Mouse (Mus musculus) kidney, adult 9 months (tissue): ENCODE results near the gene Txn1.

Experiments used
- DNase-seq: peaks from one replicate; pipeline ENCODE4 v3.0.0; 2022

Txn1 gene

DNA sequence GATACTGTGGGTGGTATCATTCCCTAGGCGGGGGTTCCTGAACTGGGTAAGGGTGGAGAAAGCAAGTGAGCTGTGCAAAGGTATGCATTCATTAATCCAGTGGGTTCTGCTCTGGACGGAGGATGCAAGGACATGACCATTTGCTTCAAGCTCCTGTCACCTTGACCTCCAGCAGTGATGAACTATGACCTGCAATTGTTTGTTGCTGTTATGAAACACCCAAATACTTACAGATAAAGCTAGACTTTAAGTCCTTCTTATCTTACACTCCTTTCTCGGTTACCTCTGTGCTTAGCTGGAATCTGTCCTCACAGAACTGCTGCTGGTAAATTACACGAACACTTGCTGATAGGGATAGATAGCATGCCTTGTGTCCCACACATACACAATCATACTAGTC is 15.6 kb downstream of the Txn1 start:
- DNase-seq: no peak

DNA sequence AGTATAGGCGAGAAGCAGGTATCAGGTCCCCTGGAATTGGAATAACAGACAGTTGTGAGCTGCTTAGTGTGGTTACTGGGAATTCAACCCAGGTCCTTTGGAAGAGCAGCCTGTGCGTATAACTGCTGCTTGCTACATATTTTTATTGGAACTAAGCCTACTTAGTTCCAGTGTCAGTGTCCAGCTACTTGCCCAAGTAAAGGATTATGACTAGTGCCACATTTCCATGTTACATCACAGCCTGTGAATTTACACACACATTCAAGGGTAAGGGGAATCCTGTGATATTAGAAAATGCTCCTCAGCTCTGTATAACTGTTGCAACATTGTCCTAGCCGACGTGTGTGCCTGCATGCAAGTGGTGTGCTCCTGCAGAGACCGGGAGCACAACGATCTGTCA is 18.9 kb downstream of the Txn1 start:
- no peak for DNase-seq

DNA sequence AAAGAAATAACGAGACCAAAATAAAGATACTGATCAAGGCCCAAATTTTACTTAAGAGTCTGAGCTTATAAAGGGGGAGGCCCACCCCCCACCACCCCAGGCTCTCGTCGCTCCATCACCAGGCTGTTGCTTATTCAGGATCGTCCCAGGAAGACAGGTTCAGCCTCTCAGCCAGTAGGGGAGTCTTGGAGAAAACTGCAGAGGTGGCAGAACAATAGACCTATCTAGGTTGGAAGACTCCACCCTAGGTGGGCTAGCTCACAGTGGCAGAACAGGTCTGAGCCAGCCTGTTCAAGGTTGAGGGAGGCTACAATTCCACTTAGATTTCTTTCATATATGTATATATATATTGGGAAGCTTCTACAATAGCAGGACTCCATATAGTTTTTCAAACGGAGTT is 22.0 kb downstream of the Txn1 start:
- DNase-seq: no peak

GRCm38 (mm10) chr4:57930559-57931170 is 25.5 kb downstream of the Txn1 start:
- DNase-seq: no peak

GRCm38 (mm10) chr4:57927464-57928205 is 28.6 kb downstream of the Txn1 start:
- peak; percentile 68 for DNase-seq

DNA sequence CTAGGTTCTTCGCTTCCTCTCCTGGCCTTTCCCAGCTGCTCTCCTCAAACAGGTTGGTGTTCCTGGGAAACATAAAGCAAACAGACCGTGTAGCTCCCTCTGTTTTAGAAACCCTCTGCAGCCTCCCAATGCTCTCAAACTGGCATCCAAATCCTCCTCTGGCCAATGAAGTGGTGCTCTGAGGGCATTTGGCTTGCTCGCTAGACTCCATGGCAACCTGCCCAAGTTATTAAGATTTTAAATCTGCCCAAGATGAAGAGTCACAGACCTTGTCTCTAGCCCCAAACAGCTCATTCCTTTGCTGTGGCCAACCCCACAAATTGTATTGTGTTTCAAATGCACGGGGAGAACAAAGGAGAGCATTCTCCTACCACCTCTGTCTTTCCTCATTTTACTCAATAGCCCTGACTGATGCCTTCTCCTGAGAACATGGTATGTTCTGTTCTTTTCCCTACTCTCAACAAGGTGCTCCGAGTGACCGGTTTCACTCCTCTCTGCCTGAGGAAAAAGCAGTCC is 31.6 kb downstream of the Txn1 start:
- no peak for DNase-seq

- DNase-seq: no peak
Measured at GRCm38 (mm10) chr4:57922171-57922570, 34.0 kb downstream of the Txn1 start.

DNA sequence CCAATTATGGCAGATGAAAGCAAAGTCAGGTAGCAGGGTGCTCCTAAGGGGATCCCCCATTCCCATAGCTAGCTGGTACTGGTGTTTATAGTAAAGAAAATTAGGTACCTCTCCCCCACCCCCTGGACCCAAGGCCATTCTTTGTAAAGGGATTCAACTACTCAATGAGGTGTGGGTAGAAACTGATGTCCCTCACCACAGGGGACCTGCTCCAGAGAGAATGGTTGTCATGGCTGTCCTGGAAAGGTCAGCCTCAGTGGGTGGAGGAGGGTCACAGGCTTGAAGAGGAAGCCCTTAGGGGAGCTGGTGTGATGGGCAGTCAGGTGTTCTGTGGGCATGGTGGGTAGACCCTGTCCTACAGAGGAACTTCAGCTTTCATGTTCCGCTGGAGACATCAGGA is 35.7 kb downstream of the Txn1 start:
- DNase-seq: no peak

DNA sequence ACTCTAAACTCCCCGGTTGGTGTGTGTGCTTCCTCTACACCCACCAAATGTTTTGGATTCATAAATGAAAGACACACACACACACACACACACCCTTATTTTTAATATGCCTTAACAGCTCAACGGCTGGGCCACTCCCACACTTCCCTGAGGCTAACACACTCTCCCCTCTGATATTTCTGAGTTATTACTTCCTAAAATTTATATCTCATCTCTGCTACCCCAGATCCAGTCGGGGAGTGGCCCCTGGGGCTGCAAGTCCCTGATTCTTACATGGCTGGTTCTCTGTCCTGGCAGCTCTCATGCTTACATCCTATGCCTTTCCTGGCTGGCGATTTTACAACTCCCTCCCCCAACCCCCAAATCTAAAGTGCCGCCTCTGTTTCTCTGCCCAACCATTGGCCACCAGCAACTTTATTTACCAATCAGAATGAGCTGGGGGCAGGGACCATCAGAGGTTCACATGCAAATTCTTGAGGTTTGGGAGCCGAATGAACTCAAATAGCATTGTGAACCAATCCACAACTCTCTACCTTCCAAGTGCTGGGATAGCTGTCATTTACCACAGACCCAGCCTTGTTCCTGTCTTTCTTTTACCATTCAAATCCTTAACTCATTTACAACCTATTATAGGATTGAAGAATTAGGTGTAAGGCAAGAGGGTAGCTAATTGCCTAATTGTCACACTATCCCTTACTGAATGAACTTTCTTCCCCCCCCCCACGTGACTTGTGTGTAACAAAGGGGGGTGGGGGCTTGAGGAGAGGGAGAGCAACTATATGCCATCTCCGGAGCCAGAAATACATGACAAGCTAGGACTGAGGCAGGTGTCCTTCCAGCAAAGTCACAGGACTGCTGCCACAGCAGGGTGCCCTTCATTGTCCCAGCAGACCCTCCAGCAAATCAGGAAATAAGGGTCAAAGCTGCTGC is 36.5 kb downstream of the Txn1 start:
- no peak for DNase-seq

- DNase-seq: peak; percentile 56
Measured at GRCm38 (mm10) chr4:57916711-57917110, 39.5 kb downstream of the Txn1 start.

- DNase-seq: peak; percentile 86
Measured at GRCm38 (mm10) chr4:57916201-57916661, 40.0 kb downstream of the Txn1 start, which contains the start of gene D630039A03Rik. Gene D630039A03Rik (minus strand): TSS chr4:57916297.

DNA sequence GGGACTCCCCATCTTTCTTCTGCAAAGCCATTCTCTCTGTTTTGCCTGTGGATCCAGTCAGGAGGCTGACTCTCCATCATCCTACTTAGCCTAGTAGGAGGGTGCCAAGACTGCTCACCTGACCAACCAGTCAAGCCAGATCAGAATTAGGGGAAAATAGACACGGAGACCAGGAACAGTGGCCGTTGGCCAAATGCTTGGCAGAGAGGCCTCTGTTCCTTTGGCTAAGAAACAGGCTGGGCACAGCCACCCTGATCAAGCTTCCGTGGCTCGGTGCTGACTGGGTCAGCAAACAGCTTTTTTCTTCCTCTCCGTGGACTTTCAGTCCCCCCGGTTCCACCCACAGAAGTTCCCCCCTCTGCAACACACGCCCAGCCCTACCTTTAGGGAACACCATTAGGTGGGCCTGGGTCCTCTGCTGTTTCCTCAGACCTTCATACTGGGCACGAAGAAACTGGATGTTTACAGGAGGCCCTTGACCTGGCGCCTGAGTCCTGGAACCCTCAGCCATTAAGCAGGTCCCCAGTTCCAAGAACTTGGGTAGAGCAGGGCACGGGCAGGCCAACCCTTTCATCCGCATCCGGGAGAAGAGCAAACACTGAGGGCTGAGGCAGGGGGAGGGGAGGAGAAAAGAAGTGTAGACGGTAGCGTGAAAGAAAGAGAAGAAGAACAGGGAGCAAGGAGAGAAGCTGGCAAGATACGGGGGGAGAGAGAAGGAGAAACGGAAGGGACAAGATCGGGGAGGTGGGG is 40.8 kb downstream of the Txn1 start:
- peak; percentile 92 for DNase-seq

DNA sequence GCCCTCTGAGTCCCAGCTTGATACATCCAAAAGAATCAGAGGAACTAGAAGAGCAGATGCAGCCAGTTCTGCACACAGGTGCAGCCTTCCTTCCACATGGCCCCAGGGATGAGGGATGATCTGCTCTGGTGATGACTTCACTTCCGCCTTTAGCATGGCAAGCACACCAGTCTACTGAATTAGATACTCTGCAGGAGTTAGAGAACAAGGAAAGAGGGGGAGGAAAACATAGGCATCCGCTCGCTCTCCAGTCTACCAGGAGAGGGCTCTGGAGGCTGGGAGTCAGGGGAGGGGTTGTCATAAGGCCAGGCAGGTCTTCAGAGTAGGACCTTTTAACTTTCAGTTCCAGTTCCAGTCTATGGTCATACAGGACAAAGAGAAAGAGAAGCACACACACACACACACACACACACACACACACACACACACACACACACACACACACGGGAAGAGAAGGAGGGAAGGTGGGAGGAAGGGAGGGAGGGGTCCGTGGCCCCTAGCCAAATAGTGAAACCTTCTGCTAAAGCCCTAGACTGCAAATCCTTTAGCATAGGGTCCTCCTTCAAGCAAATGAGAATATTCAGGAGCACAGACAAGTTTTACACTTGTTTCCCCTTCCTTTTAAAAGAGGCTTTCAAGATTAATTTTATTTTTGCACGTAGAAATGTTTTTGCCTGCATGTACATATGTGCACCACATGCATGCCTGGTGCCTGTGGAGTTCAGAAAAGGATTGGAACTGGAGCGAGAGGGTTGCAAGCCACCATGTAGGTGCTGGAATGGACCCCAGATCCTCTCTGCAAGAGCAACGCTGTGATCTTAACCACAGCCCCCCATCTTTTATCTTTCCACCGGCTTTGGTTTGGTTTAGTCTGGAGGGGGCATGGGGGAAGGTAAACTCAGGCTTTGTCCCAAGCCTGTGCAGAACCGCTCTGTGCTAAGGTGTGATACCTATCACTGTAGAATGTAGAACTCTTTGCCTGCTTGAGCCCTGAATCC is 41.7 kb downstream of the Txn1 start:
- no peak for DNase-seq

DNA sequence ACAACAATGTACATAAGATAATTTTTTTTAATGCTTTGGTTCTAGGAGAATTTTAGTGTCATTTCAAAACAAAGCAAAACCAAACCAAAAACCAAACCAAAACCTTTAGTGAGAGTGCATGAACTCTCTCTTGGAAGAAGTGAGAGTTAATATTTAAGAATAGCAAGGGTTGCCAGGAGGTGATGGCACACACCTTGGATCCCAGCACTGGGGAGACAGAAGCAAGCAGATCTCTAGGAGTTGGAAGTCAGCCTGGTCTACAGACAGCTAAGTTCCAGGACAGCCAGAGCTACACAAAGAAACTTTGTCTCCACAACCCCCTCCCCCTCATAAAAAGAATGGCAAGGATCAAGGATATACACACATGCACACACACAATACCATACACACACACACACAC is 43.2 kb downstream of the Txn1 start:
- DNase-seq: peak; percentile 79

DNA sequence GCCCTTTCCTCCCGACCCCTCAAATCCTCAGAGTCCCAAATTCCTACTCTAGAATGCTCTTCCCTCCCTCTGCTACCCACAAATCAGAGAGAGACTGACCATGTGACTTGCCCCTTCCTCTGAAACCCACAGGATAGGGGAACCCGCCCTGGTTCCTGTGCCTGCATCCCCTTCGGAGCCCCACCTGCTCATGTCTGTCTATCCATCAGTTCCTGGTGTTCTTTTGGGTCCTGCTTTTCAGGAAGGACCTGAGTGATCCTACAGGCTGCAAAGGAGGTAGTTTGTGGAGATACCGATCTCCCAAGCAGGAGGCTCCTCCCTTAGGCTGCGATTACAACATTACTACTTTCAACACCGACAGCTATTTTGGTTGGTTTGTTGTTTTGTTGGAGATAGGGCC is 47.4 kb downstream of the Txn1 start:
- no peak for DNase-seq

DNA sequence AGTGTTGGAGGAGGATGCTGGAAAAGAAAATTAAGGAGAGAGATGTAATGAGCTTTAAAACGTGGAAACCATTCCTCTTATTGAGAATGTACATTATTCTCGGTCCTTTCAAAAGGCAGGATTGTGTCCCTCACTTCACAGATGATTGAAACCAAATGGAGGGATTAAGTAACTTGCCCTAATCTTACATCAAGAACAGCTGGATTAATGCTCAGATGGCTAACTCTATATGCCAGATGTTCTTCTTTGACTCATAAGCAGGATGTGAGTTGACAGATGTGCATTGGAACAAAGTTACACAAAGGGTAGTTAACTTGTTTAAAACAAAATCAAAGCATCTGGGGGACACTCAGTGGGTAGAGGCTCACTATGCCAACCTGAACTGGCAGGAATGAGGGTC is 49.5 kb downstream of the Txn1 start:
- no peak for DNase-seq

- peak; percentile 70 for DNase-seq
Measured at GRCm38 (mm10) chr4:57904638-57905037, 51.6 kb downstream of the Txn1 start.

- peak; percentile 62 for DNase-seq
Measured at GRCm38 (mm10) chr4:57904211-57904610, 52.0 kb downstream of the Txn1 start.

GRCm38 (mm10) chr4:57902619-57903018 is 53.6 kb downstream of the Txn1 start:
- no peak for DNase-seq

- DNase-seq: peak; percentile 54
Measured at GRCm38 (mm10) chr4:57901210-57901609, 55.0 kb downstream of the Txn1 start.

DNA sequence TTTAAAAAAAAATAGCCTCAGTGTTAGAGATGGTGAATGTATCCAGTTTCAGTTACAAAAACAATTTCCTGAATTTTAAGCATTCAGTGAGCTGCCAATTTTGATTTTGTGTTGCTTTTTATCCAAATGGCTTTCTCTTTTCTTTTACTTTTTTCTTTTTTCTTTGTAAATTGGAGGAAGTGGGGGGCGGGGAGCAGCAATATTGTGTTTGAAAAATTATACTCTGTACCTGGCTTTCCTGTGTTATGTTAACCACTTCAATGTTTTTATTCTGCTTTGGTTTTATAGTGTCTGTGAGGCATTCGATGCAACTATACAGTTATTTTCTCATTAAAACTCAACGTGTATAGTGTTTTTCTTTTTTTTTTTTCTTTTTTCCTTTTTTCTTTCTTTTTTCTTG is 59.6 kb downstream of the Txn1 start:
- no peak for DNase-seq
